Mouse (Mus musculus) kidney, postnatal 25 days (tissue): ENCODE results near the gene H2afv.

ENCODE experiments used
- DNase-seq, 2 experiments: peaks; one replicate each; pipeline ENCODE4 v3.0.0; 2021; ENCODE audit warnings: mixed read lengths in 2 of 2

The H2afv gene

DNA sequence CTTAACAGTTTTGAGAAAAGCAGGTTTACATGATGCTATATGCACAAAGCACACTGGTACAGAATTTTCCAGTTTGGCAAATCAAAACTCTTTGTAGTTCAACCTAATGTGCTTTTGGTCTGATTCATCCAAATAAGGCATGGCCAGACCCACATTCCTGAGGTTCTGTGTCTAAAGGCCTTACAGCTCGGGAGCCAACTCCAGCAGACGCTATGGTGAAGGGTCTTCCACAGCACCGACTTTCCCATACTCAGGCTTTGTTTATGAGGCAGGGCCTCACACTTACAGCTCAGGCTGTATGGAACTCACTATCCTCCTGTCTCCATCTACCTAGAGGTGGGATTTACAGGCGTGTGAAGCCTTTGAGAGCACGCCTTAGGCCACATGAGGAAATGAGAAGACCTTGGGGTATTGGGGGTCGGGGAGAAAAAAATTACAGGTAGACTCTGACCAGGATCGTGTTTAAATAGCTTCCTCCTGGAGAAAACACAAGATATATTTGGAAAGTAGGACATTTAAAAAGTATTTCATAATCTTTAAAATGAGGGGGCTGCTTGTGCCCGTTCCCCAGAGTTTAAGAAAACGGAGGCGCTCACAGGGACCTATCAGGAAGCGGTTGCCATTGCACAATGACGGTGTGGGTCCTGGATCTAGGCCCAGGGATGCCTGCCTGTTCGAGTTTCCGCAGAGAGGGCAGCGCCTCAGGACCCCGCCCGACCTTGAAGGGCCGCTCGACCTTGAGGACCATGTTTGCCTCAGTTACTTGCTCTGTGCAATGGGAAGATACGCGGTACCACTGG, 29.3 kb downstream of the H2afv start, which contains the start of gene Ppia:
TSS of gene Ppia (plus strand) at position 693 of the 800 bp plus-strand sequence.
- no peak for DNase-seq

DNA sequence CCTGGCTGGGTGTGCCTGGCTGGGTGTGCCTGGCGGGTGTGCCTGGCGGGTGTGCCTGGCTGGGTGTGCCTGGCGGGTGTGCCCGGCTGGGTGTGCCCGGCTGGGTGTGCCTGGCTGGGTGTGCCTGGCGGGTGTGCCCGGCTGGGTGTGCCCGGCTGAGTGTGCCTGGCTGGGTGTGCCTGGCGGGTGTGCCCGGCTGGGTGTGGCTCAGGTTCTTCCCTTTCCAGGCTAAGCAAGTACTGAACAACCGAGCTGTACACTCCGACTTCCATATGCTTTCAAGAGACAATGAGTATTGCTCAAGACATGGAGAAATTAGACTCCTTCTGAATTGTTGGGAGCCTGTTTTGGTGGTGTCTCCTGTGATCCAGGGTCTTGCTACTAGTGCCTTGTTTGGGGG, 31.0 kb downstream of the H2afv start:
- DNase-seq = no peak

DNA sequence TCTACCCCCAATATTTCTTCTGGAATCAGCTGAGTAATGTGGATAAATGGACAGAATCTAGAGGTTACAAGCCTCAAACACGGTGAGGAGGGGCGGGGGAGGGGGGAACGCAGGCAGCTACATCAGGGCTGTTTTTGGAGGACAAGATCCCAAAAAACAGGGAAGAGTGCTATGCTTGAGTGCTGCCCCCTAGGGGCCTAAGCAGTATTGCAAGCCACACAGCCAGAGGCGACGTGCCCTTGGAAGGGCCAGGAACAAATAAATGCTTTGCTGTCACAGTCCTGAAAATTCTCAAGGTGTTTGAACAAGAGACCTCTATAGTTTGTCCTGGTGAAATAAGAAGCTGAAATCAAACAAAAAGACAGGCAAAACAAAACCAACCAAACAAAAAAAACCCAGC, 32.6 kb downstream of the H2afv start:
- DNase-seq = peak; percentile 83 to 94

DNA sequence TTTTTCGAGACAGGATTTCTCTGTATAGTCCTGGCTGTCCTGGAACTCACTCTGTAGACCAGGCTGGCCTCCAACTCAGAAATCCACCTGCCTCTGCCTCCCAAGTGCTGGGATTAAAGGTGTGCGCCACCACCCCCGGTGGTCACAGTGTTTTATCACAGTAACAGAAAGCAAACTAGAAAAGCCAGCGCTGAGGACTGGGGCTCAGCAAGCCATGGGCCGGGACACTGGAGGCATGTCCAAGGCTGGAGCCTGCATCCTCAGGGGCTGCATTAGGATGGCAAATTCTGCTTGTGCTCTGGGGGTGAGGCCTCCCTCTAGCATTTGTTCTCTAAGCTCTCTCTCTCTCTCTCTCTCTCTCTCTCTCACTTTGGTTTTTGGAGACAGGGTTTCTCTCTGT, 33.5 kb downstream of the H2afv start:
- peak in 1 of 2 experiments; percentile 31 for DNase-seq

DNA sequence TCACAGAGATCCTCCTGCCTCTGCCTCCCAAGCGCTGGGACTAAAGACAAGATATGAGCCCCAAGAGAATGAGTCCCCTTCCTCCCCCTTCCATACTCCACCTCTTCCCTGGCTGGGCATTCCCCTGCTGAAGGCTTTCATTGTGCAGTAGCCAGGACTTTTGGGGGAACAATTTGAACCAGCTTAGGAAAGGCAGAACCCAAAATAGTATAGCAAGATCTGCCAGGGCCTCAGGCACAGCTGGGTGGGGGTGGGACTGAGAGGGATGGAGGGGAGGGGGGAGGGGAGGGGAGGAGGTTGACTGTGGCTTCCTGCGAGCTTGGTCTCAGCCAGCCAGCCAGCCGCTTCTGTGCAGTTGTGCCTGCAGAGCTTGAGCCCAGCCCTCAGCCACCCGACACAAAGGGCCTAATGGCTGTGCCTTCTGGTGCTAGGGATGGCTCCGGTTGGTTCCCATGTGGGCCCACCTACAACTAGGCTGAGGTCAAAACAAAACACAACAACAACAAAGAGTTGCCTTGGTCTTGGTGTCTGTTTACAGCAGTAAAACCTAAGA, 34.1 kb downstream of the H2afv start:
- DNase-seq = peak in 1 of 2 experiments; percentile 59

DNA sequence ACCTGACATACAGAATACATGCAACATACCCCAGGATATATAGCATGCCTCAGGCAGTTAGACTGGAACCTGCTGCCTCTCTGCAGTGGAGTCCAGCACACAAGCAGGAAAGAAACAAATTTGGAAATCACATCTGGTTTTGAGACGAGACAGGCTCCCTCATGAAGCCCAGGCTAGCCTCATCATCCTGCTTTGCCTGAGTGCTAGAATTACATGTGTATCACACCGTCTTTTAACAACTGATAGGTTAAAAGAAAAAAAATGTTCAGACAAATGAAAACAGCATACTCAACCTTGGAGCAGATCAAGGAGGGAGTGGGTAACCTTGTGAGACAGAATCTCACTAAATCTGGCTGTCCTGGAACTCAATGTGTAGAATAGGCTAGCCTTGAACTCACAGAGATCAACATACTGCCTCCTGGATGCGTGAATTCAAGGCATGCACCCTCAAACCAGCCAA, 37.1 kb downstream of the H2afv start:
- DNase-seq = no peak

DNA sequence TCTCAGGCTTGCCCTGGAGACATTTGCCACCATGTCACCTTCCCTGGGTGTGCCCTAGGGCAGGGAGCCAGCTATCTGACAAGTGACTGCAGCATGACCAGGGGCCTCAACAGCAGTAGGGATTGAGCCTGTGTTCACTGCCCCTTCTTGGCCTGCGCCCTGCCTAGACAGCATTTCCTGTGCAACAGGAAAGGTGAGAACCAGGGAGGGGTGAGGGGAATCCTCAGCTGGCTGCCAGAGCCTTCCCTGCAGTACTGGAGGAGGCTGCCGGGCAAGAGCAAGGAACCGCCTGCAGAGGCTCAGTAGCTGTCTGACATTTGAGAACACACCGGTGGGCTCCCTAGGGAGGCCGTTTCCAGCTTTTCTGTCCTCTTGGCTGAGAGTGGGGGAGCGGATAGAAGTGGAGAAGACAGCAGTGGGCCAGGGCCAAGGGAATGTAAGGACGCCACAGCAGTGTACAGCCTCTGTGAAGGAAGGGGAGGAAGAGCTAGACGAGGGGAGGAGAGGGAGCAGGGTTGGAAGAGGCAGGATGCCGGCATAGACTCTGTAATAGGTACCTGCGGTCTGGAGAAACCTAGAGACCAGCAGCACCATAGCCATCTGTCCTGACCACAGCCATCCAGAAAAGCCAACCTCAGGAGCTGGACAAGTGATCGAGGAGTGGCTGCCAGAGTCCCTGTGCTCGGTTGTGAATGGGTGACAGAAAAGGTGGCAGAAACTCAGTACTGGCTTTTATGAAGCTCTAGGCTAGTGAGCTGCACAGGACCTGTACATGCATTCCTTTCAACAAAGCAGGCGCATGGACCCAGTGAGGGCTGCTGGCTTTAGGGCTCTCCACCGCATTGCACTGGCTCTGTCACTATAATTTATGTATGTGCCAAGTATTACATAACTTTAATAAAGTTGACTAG, 37.7 kb downstream of the H2afv start:
- DNase-seq = peak; percentile 90 to 95

DNA sequence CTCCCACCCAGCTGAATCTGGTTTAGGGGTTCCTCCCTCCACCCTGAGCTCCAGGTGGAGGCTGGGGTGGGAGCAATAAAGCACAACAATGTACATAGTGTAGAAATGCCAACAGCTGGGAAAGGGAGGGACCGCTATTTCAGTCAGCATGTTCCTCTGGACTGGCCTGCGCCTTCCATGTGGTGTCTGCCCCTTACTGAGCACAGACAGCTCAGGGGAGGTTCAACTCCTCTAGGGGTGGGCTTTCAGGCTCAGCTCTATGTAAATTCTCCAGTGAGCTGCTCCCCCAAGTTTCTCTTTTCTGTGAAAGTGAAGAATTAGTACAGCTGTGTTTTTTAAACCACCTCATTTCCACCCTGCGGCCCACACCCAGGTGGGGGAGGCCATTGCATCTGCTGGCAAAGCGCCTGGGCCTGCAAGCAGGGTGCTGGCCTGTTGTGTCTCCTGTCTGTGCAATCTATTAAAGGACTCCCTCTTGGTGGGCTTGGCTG, 38.6 kb downstream of the H2afv start:
- peak; percentile 76 to 83 for DNase-seq

DNA sequence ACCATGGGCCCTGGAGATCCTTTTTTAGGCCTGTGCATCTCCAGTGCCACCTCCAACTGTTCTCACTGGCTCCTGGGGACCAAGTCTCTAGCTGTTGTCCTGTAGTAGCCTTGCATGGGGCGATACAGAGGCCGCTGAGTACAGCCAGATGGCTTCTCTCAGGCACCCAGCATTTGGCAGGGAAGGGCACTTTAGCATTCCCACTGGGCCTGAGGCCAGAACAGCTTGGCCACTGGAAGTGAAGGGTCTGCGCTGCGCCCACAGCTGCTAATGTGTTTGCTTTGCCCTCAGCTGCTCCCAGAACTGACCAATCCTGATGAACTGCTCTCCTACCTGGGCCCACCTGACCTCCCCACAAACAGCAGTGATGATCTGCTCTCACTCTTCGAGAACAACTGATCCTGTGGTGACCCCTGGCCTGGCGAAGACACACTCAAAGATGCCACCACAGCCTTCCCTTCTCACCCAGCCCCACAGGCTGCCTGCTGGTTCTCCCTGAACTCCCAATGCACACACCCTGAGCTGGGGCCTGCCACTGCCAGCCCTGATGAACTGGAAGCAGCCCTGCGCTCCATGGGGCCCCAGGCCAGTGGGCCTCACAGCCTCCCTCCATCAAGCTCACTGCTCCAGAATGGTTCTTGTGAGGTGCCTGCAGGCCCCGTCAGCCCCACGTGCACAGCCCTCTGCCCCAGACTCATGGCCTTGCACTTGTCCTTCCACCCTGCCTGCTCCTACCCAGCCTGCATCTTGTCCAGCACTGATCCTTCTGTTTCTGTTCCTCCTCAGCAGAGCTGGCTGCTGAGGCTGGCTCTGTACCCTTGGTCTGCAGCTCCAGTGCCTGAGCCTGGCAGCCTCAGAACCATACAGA, 39.3 kb downstream of the H2afv start:
- no peak for DNase-seq

DNA sequence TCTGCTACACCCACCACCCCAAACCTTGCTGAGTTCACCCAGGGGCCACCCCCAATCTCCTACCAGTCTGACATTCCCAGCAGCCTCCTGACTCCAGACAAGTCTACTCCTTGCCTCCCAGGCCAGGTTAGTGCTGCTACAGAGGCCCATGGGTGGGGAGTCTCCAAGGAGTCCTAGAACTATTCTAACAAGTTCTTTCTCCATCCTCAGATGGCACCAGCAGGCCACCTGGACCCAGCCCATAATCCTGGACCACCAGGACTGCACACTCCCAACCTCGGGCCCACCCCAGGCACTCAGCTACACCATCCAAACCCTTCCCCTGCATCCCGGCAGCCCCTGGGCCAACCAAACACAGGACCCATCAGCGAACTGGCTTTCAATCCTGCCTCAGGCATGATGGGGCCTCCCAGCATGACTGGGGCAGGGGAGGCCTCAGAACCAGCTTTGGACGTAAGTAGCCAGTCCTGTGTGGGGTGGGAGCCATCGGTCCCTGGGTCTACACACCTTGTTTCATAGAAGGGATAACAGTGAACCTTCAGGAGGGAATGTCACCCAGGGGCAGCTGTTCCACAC, 40.3 kb downstream of the H2afv start:
- no peak for DNase-seq

DNA sequence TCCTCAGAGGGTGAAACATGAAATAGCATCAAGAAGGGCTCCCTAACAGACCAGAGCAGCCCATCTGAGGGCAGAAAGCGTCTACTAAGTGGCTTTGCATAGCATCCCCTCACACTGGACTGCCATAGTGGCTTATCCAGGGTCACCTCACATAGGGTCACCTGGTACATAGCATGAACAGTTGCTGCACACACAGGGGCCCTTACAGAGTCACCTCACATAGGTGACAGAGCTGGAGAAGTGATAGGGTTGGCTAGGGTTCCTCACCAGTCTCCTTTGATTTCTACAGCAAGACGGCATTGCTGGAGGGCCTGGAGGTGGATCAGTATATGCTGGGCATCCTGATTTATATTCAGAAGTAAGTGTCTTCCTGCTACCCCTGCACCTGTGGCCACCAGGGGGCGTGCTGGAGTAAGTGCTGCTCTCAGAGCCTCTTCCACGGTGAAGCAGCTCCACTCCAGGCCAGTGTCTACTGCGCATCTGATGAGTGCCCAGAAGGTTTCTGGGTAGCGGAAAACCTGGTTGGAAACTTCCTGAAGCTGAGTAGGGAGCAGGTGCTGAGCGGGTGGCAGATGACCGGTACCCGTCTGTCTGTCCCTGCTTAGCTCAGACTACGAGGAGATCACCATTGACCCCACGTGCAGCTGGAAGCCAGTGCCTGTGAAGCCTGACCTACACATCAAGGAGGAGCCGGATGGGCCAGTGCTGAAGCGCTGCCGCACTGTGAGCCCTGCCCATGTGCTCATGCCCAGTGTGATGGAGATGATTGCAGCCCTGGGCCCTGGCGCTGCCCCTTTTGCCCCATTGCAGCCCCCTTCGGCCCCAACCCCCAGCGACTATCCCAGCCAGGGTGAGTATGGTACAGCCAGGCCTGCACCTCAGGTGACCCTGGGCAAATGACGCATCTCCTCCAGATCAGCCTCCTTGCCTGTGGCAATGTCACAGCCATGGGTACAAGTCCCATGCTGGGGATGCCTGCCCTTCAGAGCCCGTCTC, 41.4 kb downstream of the H2afv start:
- peak; percentile 81 to 88 for DNase-seq

DNA sequence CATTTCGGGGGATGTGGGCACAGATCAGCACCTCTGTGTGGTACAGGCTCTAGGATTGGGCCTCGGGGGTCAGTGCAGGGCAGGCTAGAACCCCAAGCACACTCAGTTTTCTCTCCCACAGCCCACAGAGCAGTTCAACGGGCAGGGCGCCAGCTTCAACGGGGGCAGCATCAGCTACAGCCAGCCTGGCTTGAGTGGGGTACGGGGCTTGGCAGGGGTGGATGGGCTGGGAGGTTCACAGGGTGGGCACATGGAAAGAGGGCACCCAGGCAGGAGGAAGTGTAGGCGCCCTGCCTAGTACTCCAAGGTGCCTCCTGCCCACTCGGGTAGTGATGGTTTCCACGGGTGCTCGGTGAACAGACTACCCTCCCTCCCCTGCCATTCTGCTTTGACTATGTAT, 46.1 kb downstream of the H2afv start:
- DNase-seq = no peak

DNA sequence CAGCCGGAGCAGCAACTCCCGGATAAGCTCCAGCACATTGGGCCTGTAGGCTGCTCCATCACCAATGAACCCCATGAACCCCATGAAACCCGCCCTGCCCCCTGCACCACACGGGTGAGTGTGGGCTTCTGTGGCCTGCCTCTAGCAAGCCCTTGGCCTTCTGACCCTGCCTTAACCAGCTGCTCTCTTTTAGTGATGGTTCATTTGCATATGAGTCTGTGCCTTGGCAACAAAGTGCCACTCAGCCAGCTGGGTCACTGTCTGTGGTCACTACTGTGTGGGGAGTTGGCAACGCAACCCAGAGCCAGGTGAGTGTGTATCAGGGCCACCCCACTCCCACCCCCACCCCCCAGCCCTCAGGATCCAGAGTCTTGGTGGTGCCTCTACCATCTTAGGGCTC, 48.7 kb downstream of the H2afv start:
- DNase-seq = peak in 1 of 2 experiments; percentile 52

DNA sequence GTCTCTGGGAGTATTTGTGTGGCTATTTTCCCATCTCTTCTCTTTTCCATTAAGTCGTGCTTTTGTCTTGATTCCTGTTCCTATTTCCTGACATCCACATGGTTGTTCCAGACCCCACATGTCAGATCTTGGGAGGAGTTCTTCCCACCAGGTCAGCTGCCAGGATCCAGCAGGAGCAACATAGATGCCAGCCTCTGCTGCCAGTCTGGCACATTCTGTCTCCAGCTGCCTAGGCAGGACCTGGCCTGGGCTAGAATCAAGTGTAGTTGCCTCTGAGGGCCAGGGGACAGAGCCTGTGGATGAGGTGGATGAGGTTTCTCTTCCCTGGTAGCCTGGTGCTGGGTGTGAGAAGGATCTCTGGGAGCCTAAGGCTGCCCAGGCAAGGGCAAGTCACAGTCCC, 50.4 kb downstream of the H2afv start:
- DNase-seq = no peak

DNA sequence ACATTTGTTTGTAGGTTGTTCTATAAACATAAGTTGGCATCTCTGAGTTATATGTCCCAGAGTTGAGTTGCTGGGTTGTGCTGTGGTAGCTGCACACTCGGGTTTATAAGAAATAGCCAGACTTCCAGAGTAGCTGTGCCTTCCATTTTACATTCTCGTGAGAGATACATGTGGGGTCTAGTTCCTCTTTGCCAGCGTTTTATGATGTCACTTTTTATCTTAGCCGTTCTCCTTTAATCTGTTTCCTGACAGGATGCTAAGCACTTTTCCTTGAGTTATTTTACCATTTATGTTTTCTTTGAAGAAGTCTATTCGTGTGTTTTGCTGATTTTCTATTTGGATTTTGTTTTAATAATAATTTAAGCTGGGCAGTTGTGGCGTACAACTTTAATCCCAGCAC, 51.4 kb downstream of the H2afv start:
- DNase-seq = no peak

DNA sequence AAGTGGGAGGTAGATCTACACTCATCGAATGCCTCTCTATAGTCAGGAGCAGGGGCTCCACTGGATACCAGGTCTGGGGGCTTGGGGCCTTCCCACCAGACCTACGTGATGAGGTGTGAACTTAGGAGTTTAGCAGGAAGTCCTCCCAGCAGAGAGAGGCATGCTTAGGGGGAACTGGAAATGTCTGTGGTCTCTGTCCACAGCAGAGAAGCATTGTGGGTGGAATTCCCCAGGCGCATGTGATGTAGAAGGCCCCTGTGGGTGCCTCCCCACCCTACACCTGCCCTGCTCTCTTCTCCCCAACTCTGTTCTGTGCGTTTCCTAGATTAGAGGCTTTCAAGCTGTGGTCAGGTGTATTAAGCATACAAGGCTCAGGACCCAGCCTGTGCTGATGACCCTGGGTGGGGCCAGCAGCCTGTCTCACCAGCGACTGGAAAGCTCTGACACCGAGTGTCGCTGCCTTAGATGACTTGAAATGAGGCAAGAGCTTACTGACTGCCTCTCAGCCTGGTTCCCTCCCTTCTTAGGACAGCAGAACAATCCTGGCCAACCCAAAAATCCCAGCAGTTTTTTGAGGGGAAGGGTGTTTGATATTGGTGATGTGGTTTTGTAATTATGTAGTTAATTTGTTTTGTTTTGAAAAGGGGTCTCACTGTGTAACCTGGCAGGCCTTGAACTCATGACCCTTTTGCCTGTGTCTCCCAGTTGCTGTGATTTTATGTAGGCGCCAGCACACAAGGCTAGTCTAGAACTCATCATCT, 52.5 kb downstream of the H2afv start:
- no peak for DNase-seq

DNA sequence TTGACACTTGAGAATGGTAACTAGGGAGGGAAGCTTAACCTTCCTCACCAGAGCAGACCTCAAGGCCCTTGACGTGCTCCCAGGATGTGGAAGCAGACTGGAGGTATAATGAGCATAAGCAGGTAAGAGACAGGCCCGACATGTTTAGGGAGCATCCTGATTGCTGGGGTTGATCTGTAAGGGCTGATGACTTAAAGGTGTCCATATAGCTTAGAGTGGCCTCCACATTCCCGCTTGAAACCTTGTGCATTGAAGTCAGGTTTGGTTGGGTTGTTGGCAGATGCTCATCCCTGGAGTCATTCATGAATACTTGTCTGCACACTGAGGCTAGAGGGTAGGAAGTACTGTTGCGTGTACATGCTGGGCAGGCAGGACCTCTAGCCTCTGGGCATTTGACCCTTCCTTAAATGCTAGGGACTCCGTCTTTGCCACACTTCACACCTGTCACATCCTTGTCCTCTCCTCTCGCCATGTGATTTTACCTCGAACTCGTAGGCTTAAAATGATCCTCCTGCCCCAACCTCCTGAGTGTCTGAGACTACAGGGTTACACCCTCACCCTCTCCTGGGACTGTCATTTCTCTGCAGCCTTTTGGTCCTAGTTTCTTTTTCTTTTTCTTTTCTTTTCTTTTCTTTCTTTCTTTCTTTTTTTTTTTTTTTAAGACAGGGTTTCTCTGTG, 53.7 kb downstream of the H2afv start:
- DNase-seq = no peak

DNA sequence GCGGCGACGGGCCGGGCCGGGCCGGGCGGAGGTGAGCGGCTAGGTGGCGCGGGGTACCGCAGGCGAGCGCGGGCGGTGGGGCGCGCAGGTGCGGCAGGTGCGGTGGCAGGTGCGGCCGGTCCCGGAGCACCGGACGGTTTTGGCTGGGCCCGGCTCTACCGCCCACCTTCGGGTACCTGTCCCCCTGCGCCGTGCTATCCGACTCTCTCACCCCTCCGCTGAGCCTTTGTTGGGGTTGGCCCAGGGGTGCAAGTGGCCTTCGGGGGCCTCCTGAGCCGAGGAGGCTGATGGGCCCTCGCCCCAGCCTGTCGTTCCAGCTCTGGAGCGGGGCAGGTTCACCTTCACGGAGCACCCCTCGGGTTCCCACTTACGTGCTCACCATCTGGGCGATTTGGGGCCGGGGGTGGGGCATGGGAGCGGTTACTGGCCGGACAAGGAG, 54.7 kb downstream of the H2afv start:
- DNase-seq = peak in 1 of 2 experiments; percentile 65
